Mouse (Mus musculus) gonadal fat pad, adult 2 months (tissue): ENCODE data around the gene Rab4b. TPM values are rescaled to one million over a fixed set of nuclear protein-coding genes. Genes with fewer than 3 reads are reported as not detected.

Source experiments
- DNase-seq: peaks from one replicate; pipeline ENCODE4 v3.0.0-alpha.2; 2012; ENCODE audit warnings: low read depth
- polyA plus RNA-seq: library from polyadenylated mRNA; depleted of rRNA; stranded (reverse); fragments of >200 nt; gene quantifications from 2 replicates; pipeline ENCODE4 v1.2.3, GENCODE M21; 2012; rRNA removed

Gene Rab4b
- polyA plus RNA-seq, 1 experiment = 96.0 TPM

DNA sequence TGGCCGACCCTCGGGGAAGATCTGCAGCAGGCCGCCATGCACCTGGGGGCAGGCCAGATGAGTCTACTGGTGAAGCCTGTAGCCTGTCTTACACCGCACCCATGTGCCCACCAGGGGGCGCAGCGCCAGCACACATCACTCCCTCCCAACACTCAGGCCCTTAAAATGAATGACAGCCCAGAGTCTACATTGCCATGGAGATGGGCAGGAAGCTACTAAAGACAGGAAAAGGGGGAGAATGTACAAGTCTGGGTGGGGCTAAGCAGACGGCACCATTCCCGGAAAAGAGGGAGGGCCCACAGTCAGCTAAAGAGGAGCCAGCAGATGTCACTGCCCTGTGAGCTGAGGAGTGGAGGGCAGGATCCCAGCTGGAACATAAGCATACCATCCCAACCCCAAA lies 18.8 kb downstream of the Rab4b start:
- DNase-seq = no peak

DNA sequence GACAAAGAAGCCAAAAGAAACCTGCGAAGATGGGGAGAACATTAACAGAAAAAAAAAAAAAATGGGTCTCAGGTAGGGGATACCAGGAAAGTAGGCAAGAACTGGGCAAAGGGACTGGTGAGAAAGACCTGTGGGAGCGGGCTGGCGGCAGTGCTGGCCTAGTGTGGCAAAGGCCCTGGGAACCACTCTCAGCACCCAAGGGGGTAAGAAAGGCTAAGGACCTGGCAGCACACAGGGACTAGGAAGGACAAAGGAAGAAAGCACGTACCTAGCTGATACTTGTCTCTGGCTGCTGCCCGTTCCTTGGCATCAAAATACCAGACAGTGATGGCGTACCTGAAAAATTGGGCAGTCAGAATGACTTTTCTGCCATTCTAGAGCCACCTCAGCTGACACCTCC lies 19.4 kb downstream of the Rab4b start:
- no peak for DNase-seq

DNA sequence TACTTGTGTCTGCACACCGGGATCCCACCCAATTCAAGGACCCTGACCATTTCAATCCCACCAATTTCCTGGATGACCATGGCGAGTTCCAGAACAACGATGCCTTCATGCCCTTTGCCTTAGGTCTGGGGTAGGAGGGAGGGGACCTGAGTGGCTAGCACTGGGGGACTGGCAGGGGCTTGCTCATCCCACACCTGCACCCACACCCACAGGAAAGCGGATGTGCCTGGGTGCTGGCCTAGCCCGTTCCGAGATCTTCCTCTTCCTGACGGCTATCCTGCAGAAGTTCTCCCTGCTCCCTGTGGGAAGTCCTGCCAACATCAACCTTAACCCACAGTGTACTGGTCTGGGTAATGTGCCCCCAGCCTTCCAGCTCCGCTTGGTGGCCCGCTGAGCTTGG lies 20.5 kb downstream of the Rab4b start:
- DNase-seq = no peak

DNA sequence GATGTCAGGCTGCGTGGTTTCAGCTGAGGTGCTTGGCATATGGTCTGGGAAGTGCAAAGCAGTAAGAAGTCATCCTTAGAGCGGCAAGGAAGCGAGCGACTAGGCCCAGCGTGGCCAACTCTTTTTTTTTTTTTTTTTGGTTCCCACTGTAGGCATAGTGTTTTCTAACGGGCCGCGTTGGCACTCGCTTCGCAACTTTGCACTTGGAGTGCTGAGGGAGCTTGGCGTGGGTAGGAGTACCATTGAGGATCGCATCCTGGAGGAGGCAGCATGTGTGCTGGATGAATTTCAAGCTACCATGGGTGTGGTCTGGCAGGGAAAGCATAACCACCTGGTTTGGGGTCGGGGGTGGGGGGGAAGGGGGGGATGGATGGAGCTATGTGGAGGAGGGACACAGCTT lies 22.7 kb downstream of the Rab4b start:
- no peak for DNase-seq

DNA sequence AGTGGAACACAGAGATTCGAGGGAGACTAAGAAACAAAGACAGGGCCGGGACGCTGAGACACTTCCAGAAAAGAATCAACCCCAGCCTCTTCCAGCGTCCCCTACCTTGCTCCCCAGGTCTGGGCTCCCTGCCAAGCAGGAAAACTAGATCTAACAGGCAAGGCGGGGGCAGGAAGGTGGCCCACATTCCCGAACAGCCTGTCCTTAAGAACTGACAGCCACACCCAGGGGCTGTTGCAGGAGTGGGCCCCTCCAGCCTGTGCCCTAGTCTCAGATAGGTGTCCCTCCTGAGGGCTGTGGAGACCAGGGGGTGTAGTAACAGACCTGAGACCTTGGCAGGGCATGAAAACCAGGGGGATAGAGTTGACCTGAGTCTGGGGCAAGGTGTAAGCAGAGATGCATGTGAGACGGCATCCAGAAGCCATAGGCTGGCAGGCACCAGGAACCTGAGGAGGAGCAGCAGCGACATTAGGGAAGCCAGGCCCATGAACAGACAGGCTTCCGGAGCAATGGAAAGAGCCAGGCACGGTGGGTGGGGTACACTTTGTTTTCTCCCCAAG lies 25.4 kb downstream of the Rab4b start, which contains the start of gene Cyp2t4:
Gene Cyp2t4, plus strand, starts transcription at position 510 of the 560 bp plus-strand sequence.
- no peak for DNase-seq

DNA sequence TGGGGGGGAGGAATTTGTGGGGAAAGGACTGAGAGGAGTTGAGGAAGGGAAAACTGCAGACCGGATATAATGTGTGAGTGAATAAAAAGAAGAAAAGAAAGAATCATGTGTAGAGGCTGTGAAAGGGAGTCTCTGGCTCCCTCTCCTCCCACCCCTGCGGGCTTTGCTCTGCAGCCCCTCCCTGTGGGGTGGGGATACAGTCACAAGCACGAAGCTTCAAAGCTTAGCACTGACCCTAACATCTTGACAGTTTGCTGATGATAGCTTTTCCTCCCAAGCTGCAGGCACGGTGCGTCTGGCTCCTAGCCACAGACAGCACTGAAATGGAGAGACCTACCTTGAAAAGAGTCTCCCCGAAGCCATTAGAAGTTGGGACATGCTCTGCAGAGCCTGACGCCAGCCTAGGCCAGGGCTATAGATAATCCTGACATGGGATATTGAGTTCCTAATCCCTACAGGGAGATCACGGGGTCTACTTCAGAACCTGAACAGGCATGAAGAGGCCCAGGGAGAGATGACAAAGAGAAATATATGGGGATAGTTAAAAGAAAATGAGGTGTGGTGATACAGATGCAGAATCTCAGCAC lies 42.2 kb downstream of the Rab4b start:
- DNase-seq = no peak

DNA sequence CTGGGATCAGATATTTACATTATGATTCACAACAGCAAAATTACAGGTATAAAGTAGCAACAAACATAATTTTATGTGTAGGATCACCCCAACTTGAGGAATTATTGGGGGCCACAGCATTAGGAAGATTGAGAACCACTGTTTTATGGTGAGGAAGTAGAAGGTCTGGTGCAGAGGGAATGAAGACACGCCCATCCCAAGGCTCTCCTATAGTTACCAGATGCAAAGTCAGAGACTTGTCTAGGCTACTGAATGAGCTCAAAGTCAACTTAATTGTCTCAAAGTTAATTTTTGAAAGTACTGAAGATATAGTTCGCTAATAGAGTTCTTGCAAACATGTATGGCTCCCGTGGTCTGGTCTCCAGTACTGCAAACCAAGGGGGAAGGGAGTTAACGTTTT lies 44.9 kb downstream of the Rab4b start:
- no peak for DNase-seq

DNA sequence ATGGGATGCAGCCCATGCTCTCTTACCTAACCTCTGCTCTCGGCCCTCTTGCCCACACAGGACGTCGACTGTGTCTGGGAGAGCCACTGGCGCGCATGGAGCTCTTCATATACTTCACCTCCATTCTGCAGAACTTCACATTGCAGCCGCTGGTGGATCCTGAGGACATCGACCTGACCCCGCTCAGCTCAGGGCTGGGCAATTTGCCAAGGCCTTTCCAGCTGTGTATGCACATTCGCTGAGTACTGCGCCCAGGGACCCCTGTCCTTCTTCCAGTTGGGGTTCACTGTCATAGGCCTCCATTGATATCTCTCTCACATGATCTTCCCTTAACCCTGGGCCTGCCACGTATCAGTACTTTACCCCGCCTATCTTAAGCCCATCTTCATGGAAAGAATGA lies 45.5 kb downstream of the Rab4b start:
- DNase-seq = no peak

DNA sequence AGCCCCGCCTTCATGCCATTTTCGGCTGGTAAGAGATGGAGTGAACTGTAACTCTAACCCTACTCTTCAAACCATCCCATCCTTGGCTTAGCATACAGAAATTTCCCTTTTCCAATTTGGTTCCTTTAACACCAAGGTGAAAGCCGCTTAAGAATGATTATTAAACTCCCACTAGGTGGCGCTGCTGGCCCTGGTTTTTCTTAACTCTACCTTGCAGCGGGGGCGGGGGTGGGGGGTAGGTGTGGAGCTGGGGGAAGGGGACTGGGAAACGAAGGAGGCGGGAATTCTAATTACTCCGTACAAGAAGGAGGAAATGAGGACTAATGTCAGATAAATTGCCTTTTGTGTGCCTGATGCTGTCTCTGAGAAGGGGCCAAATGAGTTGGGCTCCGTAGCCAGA lies 46.1 kb downstream of the Rab4b start:
- DNase-seq = no peak

DNA sequence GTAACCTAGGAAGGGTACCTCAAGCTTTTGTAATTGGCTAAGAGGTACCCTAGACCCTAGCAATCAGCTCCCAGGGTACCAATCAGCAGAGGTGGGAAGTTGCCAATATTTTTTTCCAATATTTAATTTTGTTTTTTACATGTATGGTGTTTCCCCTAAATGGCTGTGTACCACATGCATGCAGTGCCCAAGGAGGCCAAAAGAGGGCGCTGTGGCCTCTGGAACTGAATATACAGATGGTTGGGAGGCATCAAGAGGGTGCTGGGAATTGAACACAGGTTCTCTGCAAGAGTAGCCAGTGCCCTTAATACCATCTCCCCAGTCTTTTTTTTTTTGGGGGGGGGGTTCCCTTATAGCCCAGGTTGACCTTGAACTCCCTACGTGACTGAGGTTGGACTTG lies 47.3 kb downstream of the Rab4b start:
- DNase-seq = no peak

DNA sequence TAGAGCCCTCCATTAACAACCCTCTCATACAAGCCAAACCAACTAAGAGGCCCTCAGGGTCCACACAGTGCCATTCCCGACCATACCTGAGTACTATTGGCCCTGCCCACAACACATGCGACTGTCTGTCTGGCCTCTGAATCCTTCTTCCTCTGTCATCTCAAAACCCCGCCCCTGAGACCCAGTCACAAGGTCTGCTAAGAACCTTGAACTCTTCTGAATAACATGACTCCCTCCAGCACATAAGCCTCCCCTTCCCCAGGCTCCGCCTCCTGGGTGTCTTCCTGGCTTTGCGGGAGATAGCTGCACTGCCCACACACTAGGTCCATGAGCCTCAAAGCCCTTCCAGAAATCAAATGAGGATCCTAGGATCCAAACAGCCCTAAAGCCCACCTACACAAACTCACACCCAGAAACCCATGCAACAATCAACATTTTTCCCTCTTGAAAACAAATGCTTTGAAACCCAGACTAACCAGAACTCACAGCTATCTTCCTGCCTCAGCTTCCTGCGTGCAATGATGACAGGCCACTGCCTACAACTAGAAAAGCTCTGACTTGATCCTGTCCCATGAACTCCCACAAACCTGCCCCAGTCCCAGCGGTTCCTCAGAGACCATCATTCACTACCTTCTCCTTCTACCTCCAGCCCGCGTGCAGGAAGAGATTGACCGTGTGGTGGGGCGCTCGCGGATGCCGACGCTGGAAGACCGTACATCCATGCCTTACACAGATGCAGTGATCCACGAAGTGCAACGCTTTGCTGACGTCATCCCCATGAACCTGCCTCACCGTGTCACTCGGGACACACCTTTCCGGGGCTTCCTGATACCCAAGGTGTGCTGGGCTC lies 48.0 kb downstream of the Rab4b start:
- DNase-seq = no peak

DNA sequence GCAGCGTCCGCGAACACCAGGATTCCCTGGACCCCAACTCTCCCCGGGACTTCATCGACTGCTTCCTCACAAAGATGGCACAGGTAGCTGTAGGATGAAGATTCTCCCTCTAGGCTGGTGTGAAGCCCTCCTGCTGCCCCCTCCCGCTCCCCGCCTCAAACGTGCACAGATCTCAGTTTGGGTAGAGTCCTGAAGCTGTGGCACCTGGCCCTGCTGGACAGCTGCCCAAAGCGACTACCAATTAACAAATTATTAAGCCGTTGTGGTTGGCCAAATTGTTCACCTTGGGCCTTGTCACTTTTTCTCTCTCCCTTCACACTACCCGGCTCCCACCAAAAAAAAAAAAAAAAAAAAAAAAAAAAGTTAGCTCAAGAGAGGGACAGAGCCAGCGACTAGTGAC lies 48.9 kb downstream of the Rab4b start:
- no peak for DNase-seq

DNA sequence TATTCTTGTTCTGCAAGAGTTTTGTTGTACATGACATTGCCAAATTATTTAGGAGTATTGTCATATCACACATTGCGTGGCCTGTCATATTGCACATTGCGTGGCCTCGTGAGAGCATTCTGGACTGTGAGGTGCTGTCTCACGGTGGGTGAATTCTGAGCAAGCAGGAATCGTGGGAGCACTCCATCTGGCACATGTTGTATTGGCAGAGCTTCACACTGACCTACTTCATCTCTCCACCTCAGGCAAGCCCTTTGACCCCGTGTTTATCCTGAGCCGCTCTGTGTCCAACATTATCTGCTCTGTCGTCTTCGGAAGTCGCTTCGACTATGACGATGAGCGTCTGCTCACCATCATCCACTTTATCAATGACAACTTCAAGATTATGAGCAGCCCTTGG lies 49.8 kb downstream of the Rab4b start:
- DNase-seq = no peak

DNA sequence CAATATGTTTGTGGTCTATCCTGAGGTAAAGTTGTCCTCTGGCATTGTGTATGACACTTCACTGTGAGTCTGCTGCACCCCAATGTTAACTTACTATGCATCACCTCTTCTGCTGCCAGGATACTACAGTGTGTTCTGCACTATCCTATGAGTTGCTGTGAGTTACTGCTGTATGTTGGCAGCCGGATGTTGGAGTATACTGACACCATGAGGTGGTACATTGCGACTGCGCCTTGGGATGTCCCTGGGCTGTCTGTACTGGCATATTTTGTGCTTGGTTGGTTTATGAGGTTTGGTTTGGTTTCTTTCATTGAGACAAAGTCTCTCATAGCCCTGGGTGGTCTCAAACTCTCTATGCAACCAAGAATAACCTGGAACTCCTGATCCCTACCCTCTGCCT lies 50.5 kb downstream of the Rab4b start:
- DNase-seq = no peak

DNA sequence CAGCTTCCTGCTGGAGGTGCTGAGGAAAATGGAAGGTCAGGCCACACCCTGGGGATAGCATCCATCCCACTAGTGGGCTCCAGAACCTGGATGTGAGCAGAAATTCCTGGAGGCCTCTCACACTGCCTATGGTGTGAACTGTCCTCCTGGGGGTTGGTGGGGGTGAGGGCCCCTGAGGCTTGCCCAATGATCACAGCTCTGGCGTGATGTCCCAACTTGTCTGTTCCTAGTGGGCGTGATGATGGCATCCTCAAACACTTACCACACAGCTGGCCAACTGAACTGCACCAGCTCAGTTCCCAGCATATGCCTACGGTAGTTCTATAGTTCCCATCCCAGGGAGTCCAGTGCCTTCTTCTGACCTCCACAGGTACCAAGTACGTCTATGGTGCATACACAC lies 53.7 kb downstream of the Rab4b start:
- DNase-seq = no peak

DNA sequence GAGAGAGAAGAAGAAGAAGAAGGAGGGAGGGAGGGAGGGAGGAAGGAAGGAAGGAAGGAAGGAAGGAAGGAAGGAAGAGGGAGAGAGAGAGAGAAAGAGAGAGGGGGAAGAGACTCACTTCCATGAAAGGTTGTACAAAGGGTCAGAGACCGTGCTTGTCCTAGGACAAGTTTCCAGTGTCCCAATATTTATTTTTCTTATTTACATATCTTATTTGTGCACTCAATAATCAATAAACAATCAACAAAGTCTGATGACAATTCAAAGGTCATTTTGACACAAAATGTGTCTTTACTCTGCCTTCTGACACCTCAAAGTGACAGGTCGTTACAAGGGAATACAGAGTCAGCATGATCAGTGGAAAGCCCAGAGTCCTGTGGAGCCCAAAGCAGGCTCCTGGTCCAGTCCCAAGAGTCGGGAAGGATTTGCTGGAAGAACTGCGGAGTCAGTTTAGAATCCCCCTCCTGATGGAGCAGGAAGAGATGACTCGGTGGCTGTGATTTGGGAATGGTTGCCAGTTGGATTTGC lies 54.3 kb downstream of the Rab4b start:
- no peak for DNase-seq

DNA sequence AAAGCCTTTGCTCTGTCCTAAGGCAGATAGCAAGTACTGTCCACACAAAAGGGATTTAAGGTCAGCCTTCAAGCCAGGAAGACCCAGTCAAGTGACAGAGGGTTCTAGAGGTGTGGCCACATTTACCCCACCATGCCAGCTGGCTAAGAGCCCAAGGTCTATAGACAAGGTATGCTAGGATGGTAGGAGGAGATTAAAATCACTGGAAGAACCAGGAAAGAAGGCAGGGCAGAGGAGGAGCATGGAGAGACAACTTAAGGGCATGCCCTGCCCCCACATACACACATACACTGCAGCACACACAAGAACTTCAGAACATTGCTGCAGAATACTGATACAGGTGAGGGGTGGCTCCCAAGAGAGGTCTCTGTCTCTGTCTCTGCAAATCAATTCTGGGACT lies 59.0 kb downstream of the Rab4b start, which contains the start of gene Cyp2f2:
Gene Cyp2f2, plus strand, starts transcription at position 234 of the 400 bp plus-strand sequence.
- DNase-seq = peak; percentile 94

Other genes with a start within 250 kb of the Rab4b start
- gene Cyp2a22, start 239.5 kb downstream of the Rab4b start, polyA plus RNA-seq = 0.10 TPM in 1 of 2 replicates, not detected in the other
- 0.58 TPM in 1 of 2 replicates, not detected in the other for gene Cyp2a12, start 149.8 kb downstream of the Rab4b start, polyA plus RNA-seq
- gene Cyp2f2, start 59.0 kb downstream of the Rab4b start, polyA plus RNA-seq = 2.7 and 14.4 TPM in 2 replicates
- 0.05 TPM in 1 of 2 replicates, not detected in the other for gene Cyp2t4, start 25.2 kb downstream of the Rab4b start, polyA plus RNA-seq
- gene Egln2, start 12.1 kb downstream of the Rab4b start, polyA plus RNA-seq = 98.6 and 102 TPM in 2 replicates
- gene Gm21983, start 2.2 kb upstream of the Rab4b start, polyA plus RNA-seq = 0.34 TPM in 1 of 2 replicates, not detected in the other
- 89.2 and 122 TPM in 2 replicates for gene Mia, start 2.3 kb upstream of the Rab4b start, polyA plus RNA-seq
- 15.6 and 18.2 TPM in 2 replicates for gene BC024978, start 16.9 kb upstream of the Rab4b start, polyA plus RNA-seq
- gene Snrpa, start 17.4 kb upstream of the Rab4b start, polyA plus RNA-seq = 141 and 161 TPM in 2 replicates
- 8.4 and 10.3 TPM in 2 replicates for gene Itpkc, start 49.8 kb upstream of the Rab4b start, polyA plus RNA-seq
- gene Coq8b, start 54.1 kb upstream of the Rab4b start, polyA plus RNA-seq = 51.5 and 55.4 TPM in 2 replicates
- gene Numbl, start 79.5 kb upstream of the Rab4b start, polyA plus RNA-seq = 20.4 and 22.4 TPM in 2 replicates
- 199 and 260 TPM in 2 replicates for gene Ltbp4, start 158.8 kb upstream of the Rab4b start, polyA plus RNA-seq
- gene Shkbp1, start 177.1 kb upstream of the Rab4b start, polyA plus RNA-seq = 50.8 and 57.4 TPM in 2 replicates
- gene Gm20479, start 178.5 kb upstream of the Rab4b start, polyA plus RNA-seq = 0.33 TPM in 1 of 2 replicates, not detected in the other